Mouse (Mus musculus): ENCODE measurements around the gene Vmn2r62. TPM values are rescaled to one million over a fixed set of nuclear protein-coding genes. Genes with fewer than 3 reads are reported as not detected.
"Not testable (repeated sequence)": the region's sequence is repeated elsewhere in the genome, so short reads cannot be mapped to it uniquely, and the experiment has no call there.

The Vmn2r62 gene
- polyA plus RNA-seq (2014; fragmentation: Nextera tagmentation; extraction: Ambion mirVana) = not detected in 2 replicates

DNA sequence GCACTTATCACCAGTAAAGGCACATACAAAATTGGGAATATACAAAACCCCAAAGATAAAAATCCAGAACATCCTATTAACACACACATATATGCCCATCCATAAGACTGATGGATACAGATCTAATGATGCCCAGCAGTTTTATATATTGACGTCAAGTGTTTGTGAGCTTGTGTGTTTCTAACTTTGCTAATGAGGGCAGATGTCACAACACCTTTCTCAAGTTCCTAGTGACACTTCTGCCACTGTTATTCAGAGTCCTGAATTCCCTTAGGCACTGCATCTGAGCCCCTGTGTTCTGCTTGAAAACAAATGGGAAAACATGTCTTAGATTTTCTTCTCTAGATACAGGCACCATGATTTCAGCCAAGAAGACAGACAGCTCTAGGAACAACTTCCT lies at the start of gene Vmn2r62:
Gene Vmn2r62, minus strand, starts transcription at position 101 of the 400 bp plus-strand sequence.
- WGBS = no CpG with 5 or more reads among the region's 1 CpGs
- H3K4me2 ChIP-seq (ENCODE audit: low read depth, low read length) = not testable (repeated sequence)

DNA sequence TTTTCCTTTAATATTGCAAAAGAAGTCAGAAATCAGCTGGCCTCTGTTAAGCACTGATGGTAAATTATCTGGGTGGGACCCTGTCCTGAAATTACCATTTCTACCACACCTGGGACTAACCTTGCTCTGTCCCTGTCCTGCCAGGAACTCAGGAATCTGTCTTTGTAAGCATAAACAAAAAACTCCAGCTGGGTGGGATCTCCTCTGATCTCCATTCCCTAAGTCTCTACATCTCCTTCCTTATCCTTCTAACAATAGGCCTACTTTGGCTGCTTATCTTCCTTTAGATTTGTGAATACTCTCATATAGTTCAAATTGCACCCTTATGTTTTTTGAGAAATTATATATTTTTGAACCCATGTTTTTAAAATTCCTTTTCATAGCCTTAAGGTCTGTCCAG lies 45.0 kb upstream of the Vmn2r62 start:
- not testable (repeated sequence) for H3K9ac ChIP-seq (ENCODE audit: low read depth, low read length); H3K4me3 ChIP-seq (ENCODE audit: low read depth, low read length); DNase-seq (ENCODE audit: low spot score); H3K27ac ChIP-seq (replicated peaks; ENCODE audit: low read depth, low read length); H3K9me3 ChIP-seq (ENCODE audit: control insufficient read depth, low read length); H3K36me3 ChIP-seq (ENCODE audit: control insufficient read depth, insufficient read depth, low read length); ATAC-seq (ENCODE audit: low read depth); H3K27me3 ChIP-seq (replicated peaks; ENCODE audit: control insufficient read depth, insufficient read depth, low read length); H3K4me1 ChIP-seq (ENCODE audit: control insufficient read depth, insufficient read depth, low read length); H3K4me2 ChIP-seq (ENCODE audit: low read depth, low read length)

More for the DNA sequence above, at the start of gene Vmn2r62:
- not testable (repeated sequence) for H3K36me3 ChIP-seq (ENCODE audit: control insufficient read depth, insufficient read depth, low read length); H3K27ac ChIP-seq (replicated peaks; ENCODE audit: low read depth, low read length); H3K4me3 ChIP-seq (ENCODE audit: low read depth, low read length); H3K27me3 ChIP-seq (replicated peaks; ENCODE audit: control insufficient read depth, insufficient read depth, low read length); H3K9ac ChIP-seq (ENCODE audit: low read depth, low read length); ATAC-seq (ENCODE audit: low read depth); H3K9me3 ChIP-seq (ENCODE audit: control insufficient read depth, low read length); DNase-seq (ENCODE audit: low spot score); H3K4me1 ChIP-seq (ENCODE audit: control insufficient read depth, insufficient read depth, low read length)

DNA sequence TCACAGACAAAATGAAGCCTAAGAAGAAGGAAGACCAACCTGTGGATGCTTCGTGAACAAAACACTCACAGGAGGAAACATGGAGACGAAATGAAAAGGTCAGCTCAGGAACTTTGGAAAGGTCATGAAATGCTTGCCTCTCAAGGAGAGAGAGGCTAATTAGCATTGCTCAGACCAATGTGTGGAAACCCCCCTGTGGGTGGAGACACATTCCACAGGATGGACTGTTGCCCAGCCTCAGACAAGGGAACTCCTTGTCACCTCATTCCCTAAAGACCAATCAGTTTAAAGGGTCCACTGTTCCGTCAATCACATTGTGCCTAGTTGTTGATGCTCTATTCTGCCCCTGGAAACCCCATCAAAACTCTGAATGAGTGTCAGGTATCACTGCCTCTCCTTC lies 38.9 kb upstream of the Vmn2r62 start:
- no peaks in the 10 kb centered on the region for H3K4me1 ChIP-seq (ENCODE audit: control insufficient read depth, insufficient read depth, low read length)
- H3K9ac ChIP-seq (ENCODE audit: low read depth, low read length) = no peak overlapping the region
- whole genome bisulfite sequencing = 75% methylated on average over 3 of the region's 3 CpGs
- H3K27ac ChIP-seq (replicated peaks; ENCODE audit: low read depth, low read length) = no peak overlapping the region
- no peak for DNase-seq (ENCODE audit: low spot score)
- no peak for ATAC-seq (ENCODE audit: low read depth)
- H3K9me3 ChIP-seq (ENCODE audit: control insufficient read depth, low read length) = 0 out of 2 replicates have a peak, but pooled peaks cover 2% of the 10 kb centered on the region
- no peak overlapping the region for H3K4me2 ChIP-seq (ENCODE audit: low read depth, low read length)
- H3K4me3 ChIP-seq (ENCODE audit: low read depth, low read length) = no peak overlapping the region
- H3K36me3 ChIP-seq (ENCODE audit: control insufficient read depth, insufficient read depth, low read length) = no peaks in the 10 kb centered on the region
- H3K27me3 ChIP-seq (replicated peaks; ENCODE audit: control insufficient read depth, insufficient read depth, low read length) = no peaks in the 10 kb centered on the region

DNA sequence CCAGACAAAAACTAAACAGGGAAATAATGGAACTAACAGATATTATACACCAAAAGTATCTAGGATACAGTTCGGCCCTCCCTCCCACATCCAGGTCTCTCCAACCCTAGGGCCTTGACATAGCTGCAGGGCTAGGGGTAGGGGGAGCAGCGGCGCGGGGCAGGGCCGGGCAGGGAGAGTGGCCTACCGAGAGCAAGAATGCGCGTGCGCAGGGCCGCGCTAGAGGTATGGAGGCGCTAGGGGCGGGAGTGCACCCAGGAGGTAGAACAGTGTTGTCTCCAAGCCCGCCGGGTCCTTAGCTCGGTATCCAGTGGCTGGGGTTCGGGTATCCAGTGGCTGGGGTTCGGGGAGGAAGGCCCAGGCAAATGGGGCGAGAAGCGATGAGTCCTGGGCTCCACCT lies 43.5 kb downstream of the Vmn2r62 start:
- no peak for ATAC-seq (ENCODE audit: low read depth)
- H3K4me3 ChIP-seq (ENCODE audit: low read depth, low read length) = no peak overlapping the region
- DNase-seq (ENCODE audit: low spot score) = no peak
- 43% methylated on average over 20 of the region's 20 CpGs for WGBS
- H3K4me1 ChIP-seq (ENCODE audit: control insufficient read depth, insufficient read depth, low read length) = no peaks in the 10 kb centered on the region
- H3K27ac ChIP-seq (replicated peaks; ENCODE audit: low read depth, low read length) = no peak overlapping the region
- H3K36me3 ChIP-seq (ENCODE audit: control insufficient read depth, insufficient read depth, low read length) = no peaks in the 10 kb centered on the region
- H3K9ac ChIP-seq (ENCODE audit: low read depth, low read length) = no peak overlapping the region
- H3K9me3 ChIP-seq (ENCODE audit: control insufficient read depth, low read length) = 0 out of 2 replicates have a peak, but pooled peaks cover 4% of the 10 kb centered on the region
- H3K4me2 ChIP-seq (ENCODE audit: low read depth, low read length) = no peak overlapping the region
- no peaks in the 10 kb centered on the region for H3K27me3 ChIP-seq (replicated peaks; ENCODE audit: control insufficient read depth, insufficient read depth, low read length)

DNA sequence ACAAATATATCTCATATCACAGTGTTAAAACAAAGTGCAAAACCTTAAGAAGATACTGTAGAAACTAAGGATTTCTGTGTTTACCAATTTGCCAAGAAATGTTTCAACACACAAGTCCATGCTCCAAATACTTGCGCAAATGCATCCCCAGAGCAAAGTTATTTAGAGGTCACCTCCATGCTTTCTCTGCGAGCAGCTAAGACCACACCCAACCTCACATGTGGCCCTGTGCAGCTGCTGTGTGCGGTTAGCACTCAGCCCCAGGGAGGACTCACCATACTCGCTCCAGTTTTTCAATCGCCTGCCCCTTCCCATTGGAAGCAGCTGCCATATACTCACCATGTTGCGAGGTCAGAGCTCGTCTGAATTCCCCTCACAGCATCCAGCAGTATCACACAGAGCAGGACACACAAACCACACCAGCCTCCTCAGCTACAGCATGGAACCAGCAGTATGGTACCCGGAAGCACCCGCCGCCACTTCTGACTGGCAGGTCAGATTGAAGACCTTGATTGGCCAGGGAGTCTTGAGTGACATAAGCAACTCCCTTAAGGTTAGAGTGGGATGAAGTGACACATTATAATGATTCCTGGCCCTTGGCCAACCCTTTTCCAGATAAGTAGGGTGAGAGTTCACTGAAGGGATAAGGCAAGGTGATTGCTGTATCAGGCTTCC lies 54.7 kb downstream of the Vmn2r62 start:
- H3K4me2 ChIP-seq (ENCODE audit: low read depth, low read length) = no peak overlapping the region
- H3K27me3 ChIP-seq (replicated peaks; ENCODE audit: control insufficient read depth, insufficient read depth, low read length) = no peaks in the 10 kb centered on the region
- no peak overlapping the region for H3K4me3 ChIP-seq (ENCODE audit: low read depth, low read length)
- no peaks in the 10 kb centered on the region for H3K36me3 ChIP-seq (ENCODE audit: control insufficient read depth, insufficient read depth, low read length)
- WGBS = 86% methylated on average over 10 of the region's 10 CpGs
- no peak for ATAC-seq (ENCODE audit: low read depth)
- no peak overlapping the region for H3K27ac ChIP-seq (replicated peaks; ENCODE audit: low read depth, low read length)
- H3K9ac ChIP-seq (ENCODE audit: low read depth, low read length) = no peak overlapping the region
- H3K9me3 ChIP-seq (ENCODE audit: control insufficient read depth, low read length) = peaks cover 11% of the 10 kb centered on the region; the same call in 1 of the 2 replicates
- H3K4me1 ChIP-seq (ENCODE audit: control insufficient read depth, insufficient read depth, low read length) = no peaks in the 10 kb centered on the region
- no peak for DNase-seq (ENCODE audit: low spot score)

DNA sequence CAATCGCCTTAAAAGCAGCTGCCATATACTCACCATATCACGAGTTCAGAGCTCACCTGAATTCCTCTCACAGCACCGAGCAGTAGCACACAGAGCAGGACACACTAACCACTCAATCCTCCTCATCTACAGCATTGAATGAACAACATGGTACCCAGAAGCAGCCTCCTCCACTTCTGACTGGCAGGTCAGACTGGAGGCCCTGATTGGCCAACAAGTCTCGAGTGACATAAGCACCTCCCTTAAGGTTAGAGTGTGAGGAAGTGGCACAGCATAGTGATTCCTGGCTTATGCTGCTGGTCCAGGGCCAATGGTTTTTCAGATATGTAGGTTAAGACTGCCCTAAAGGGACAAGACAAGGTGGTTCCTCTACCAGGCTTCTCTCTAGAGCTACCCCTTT lies 66.4 kb downstream of the Vmn2r62 start, which contains the start of gene Gm17067:
Gene Gm17067, minus strand, starts transcription at position 101 of the 400 bp plus-strand sequence.
- DNase-seq (ENCODE audit: low spot score); H3K9ac ChIP-seq (ENCODE audit: low read depth, low read length); ATAC-seq (ENCODE audit: low read depth); H3K4me3 ChIP-seq (ENCODE audit: low read depth, low read length); H3K4me1 ChIP-seq (ENCODE audit: control insufficient read depth, insufficient read depth, low read length); H3K4me2 ChIP-seq (ENCODE audit: low read depth, low read length); H3K36me3 ChIP-seq (ENCODE audit: control insufficient read depth, insufficient read depth, low read length); H3K27me3 ChIP-seq (replicated peaks; ENCODE audit: control insufficient read depth, insufficient read depth, low read length); H3K27ac ChIP-seq (replicated peaks; ENCODE audit: low read depth, low read length); H3K9me3 ChIP-seq (ENCODE audit: control insufficient read depth, low read length): not testable (repeated sequence)
- WGBS = 88% methylated on average over 4 of the region's 4 CpGs

Other genes with a start within 250 kb of the Vmn2r62 start
- gene Gm21028, start 214.9 kb downstream of the Vmn2r62 start, polyA plus RNA-seq (2014; fragmentation: Nextera tagmentation; extraction: Ambion mirVana) = not detected in 2 replicates
- 1.7 and 1.9 TPM in 2 replicates for gene Zfp977, start 201.0 kb downstream of the Vmn2r62 start, polyA plus RNA-seq (2014; fragmentation: Nextera tagmentation; extraction: Ambion mirVana)
- gene Zfp976, start 150.9 kb downstream of the Vmn2r62 start, polyA plus RNA-seq (2014; fragmentation: Nextera tagmentation; extraction: Ambion mirVana) = 0.99 and 1.2 TPM in 2 replicates
- 6.5 and 7.1 TPM in 2 replicates for gene Zfp975, start 100.8 kb downstream of the Vmn2r62 start, polyA plus RNA-seq (2014; fragmentation: Nextera tagmentation; extraction: Ambion mirVana)
- not detected in 2 replicates for gene Gm17067, start 66.5 kb downstream of the Vmn2r62 start, polyA plus RNA-seq (2014; fragmentation: Nextera tagmentation; extraction: Ambion mirVana)
- not detected in 2 replicates for gene Gm2381, start 73.7 kb upstream of the Vmn2r62 start, polyA plus RNA-seq (2014; fragmentation: Nextera tagmentation; extraction: Ambion mirVana)
- gene Vmn2r63, start 140.3 kb upstream of the Vmn2r62 start, polyA plus RNA-seq (2014; fragmentation: Nextera tagmentation; extraction: Ambion mirVana) = not detected in 2 replicates
- not detected in 2 replicates for gene Gm9268, start 225.2 kb upstream of the Vmn2r62 start, polyA plus RNA-seq (2014; fragmentation: Nextera tagmentation; extraction: Ambion mirVana)